Mouse (Mus musculus): ENCODE results near the gene Art5.
A peak's percentile ranks its signal among the peaks of the same experiment; 100 is the strongest.
"Not testable (repeated sequence)": the region's sequence is repeated elsewhere in the genome, so short reads cannot be mapped to it uniquely, and the experiment has no call there.

Art5 gene

GRCm38 (mm10) chr7:102080311-102080710 lies 29.0 kb downstream of the Art5 start:
- DNase-seq: no peak

- peak; percentile 46 for DNase-seq
Measured at GRCm38 (mm10) chr7:102078517-102078916, 30.8 kb downstream of the Art5 start.

- peak; percentile 35 for DNase-seq
Measured at GRCm38 (mm10) chr7:102076714-102077296, 32.5 kb downstream of the Art5 start.

- DNase-seq: no peak
Measured at GRCm38 (mm10) chr7:102066363-102066762, 42.9 kb downstream of the Art5 start.

GRCm38 (mm10) chr7:102065046-102065891 lies 44.0 kb downstream of the Art5 start, which contains the start of the genes Rnf121, Xndc1 and Xntrpc:
Gene Rnf121, minus strand, starts transcription at chr7:102065469.
Gene Xndc1, plus strand, starts transcription at chr7:102065511.
Gene Xntrpc, plus strand, starts transcription at chr7:102065713.
- peak; percentile 89 for DNase-seq

GRCm38 (mm10) chr7:102064655-102065045 lies 44.6 kb downstream of the Art5 start:
- no peak for DNase-seq

- DNase-seq: no peak
Measured at GRCm38 (mm10) chr7:102063891-102064290, 45.4 kb downstream of the Art5 start.

GRCm38 (mm10) chr7:102062203-102062602 lies 47.1 kb downstream of the Art5 start:
- DNase-seq: no peak

- DNase-seq: no peak
Measured at GRCm38 (mm10) chr7:102061353-102061752, 47.9 kb downstream of the Art5 start.

GRCm38 (mm10) chr7:102048524-102048923 lies 60.8 kb downstream of the Art5 start:
- DNase-seq: not testable (repeated sequence)
